Mouse (Mus musculus) CD4-positive, CD25-positive, alpha-beta regulatory T cell, adult 2 months (primary cell): ENCODE results near the gene Eral1.
A peak's percentile ranks its signal among the peaks of the same experiment; 100 is the strongest.

ENCODE experiments used
- DNase-seq: peaks from one replicate; pipeline ENCODE4 v3.0.0-alpha.2; 2012; ENCODE audit warnings: low read depth, low spot score

Eral1 gene

DNA sequence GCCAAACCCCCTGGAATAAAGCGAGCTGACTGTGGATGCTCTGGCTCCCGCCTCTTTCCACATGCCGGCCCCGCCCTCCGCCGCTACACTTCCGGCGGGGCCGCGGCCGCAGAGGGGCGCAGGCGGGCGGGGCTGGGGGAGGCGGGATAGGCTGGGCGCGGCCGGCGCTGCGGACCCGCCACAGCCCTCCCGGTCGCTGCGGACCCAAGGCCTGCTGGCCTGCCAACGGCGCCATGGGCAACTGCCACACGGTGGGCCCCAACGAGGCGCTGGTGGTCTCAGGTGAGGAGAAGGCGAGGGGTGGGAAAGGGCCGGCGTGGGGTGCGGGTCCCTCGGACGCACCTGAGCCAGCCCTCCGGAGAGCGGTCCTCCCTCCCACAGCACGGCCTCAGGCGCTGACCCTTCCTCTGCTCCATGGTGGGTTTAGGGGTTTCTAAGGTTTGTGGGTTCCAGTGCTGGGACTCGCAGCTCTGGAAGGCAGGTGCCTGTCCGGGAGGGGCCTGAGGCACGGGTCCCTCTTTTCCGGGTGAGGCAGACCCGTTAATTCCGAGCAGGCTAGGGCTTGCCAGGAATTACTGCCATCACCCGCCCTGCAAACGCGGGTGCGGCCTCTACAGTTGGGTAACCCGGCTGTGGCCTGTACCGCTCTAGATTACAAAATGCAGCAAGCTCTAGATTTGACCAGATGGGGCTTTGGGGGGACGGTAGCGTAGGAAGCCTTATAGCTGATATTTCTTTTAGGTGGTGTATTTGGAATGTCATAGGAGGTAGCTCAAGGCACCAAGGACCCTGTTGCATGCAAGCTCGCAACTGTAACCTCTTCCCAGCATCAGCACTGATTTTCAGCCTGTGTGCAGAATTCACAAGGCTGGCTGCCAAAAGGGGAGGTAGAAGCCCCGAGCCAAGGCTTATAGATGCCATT, 42.1 kb downstream of the Eral1 start, which contains the start of gene Flot2:
Gene Flot2 (plus strand): TSS at position 101 of the 922 bp plus-strand sequence.
- peak; percentile 76 for DNase-seq

DNA sequence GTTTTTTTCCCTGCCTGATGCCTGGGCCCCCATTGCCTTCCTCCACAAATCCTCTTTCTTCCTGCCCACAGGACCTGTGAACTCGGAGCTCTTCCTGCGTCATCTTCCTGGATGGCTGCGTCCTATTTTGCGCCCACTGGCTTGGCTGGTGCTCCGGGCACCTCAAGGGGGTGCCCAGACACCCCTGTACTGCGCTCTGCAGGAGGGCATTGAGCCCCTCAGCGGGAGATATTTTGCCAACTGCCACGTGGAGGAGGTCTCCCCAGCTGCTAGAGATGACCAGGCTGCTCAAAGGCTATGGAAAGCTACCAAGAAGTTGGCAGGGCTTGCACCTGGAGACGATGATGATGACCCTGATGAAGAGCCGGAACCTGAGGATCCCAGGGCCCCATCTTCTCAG, 43.4 kb downstream of the Eral1 start:
- DNase-seq: no peak

DNA sequence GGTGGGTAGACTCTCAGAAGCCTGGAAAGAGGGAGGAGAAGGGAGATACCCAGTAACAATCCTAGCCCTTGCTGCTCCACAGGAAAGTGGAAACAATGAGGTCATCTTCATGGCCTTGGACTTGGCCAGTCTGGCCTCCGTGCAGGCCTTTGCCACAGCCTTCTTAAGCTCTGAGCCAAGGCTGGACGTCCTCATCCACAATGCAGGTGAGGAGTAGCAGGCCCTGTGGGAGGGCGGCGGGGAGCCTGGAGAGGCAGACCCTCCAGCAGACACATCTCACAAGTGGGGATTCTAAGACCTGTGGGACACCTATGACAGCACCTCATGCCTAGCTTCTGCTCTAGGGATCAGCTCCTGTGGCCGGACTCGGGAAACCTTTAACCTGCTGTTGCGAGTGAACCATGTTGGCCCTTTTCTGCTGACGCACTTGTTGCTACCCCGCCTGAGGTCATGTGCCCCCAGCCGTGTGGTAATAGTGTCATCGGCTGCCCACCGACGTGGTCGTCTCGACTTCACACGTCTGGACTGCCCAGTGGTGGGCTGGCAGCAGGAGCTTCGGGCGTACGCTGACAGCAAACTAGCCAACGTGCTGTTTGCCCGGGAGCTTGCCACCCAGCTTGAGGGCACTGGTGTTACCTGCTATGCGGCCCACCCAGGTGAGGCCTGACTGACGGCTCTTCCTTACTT, 46.1 kb downstream of the Eral1 start:
- DNase-seq: no peak

DNA sequence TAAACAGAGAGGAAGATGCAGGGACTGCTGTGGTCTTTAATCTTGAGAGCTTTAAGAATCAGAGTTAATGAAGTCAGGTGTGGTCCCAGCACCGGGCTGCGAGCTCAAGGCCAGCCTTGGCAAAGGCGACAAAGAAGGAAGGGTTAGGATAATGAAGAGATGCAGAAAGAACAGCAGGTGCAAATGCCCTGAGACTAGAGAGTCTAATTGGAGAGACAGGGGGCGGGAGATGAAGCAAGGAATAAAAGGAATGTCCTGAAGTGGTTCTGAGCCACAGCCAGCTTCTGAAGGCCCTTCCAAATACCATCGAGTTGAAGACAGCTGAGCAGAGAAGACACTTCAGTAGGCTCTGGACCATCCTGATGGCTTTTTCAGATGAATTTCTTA, 47.4 kb downstream of the Eral1 start:
- no peak for DNase-seq

DNA sequence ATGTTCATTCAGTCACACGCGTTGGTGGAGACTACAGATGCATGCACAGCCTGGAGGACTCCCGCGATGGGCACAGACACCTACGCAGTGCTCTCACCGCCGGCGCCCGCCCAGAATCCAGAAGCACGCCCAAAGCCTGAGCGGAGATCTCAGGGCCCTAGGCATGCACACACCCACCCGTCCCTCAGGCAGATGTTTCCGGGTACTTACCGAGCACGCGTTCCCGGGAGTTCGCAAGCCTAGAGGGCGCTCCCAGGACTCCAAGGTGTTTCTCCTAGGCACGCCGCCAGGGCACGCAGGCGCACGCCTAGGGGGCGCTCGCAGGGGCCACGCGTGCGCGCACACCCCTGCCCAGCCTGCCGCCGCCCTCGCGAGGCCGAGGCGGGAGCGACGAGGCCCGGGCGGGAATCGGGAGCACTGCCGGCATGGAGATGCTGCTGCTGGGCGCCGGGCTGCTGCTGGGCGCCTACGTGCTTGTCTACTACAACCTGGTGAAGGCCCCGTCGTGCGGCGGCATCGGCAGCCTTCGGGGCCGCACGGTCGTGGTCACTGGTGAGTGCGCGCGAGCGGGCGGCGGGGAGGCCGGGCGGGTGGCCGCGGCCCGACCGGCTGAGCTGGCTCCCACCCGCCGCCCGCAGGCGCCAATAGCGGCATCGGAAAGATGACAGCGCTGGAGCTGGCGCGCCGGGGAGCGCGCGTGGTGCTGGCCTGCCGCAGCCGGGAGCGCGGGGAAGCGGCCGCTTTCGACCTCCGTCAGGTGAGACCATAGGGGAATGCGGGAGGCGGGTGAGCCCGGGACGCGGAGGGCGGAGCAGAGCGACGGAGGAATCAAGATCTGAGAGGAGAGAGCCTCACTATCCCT, 48.0 kb downstream of the Eral1 start, which contains the start of gene Dhrs13:
Gene Dhrs13 (plus strand): TSS at position 334 of the 862 bp plus-strand sequence.
- peak; percentile 93 for DNase-seq

DNA sequence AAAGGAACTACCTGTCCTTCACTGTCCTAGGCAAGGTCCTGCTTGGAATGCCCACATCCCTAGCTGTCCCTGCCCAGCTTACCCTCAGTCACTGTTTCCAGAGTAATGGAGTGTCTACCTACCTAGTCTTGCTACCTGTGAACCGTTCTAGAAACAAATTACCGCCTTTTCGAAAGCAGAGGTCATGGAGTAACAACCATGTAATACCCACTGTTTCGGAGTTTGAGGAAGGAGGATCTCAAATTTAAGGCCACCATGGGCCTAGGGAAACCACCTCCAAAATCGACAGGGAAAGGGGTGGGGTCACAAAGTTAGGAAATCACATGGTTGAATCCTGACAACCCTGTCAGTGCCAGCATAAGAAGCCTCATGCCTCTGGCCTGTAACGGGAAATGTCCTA, 48.8 kb downstream of the Eral1 start:
- no peak for DNase-seq

DNA sequence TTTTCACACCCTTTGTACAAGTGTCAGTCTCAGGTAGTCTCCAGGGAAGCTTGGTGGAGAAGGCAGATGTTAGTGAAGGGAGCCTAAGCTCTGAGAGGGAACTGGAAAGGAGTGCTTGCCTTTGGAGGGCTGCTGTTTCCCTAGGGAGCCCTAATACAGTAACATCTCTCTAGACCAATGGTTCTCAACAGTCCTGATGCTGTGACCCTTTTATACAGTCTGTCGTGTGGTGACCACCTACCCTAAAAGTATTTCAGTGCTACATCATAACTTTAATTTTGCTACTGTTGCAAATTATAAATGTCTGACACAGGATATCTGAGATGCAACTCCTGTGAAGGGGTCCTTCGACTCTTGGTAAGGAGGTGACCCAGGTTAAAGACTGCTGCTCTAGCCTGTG, 49.6 kb downstream of the Eral1 start:
- no peak for DNase-seq

DNA sequence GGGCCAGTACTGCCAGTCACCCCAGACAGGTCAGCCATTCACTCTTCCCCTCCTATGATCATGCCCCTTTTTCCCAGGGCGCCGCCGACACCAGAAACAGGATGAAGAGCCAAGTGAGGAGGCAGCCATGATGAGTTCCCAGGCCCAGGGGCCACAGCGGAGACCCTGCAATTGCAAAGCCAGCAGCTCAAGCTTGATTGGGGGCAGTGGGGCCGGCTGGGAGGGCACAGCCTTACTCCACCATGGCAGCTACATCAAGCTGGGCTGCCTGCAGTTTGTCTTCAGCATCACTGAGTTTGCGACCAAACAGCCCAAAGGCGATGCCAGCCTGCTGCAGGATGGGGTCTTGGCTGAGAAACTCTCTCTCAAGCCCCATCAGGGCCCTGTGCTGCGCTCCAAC, 50.9 kb downstream of the Eral1 start:
- DNase-seq: no peak

DNA sequence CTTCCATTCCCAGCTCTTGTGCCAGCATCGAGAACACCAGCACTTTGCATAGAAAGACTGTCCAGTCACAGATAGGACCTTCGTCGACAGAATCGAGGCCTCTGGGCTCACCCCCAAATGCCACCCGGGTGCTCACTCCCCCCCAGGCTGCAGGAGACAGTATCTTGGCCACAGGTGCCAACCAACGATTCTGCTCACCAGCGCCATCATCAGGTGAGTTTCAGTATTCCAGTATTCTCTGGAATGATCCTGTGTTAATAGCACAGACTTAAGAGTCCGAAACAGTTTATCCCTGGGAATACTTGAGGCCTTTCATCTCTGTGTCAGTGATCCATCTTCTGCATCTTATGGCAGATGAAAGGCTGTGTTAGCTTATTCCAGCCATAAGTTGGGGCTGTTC, 56.6 kb downstream of the Eral1 start:
- DNase-seq: peak; percentile 66
